Mouse (Mus musculus): Measurements from ENCODE around the gene Phactr2. TPM values are rescaled to one million over a fixed set of nuclear protein-coding genes. Genes with fewer than 3 reads are reported as not detected.

Gene Phactr2
- polyA plus RNA-seq, 1 experiment = 6.6 TPM

- no peaks in the 10 kb centered on the region for H3K4me1 ChIP-seq (ENCODE audit: control insufficient read depth, insufficient read depth, low read length)
- no peaks in the 10 kb centered on the region for H3K36me3 ChIP-seq (ENCODE audit: control insufficient read depth, insufficient read depth, low read length, poor library complexity, severe bottlenecking)
- no peak overlapping the region for H3K4me3 ChIP-seq (ENCODE audit: low read depth, low read length)
- H3K27ac ChIP-seq (ENCODE audit: insufficient read depth, low read length) = no peak overlapping the region
- no peak overlapping the region for H3K9ac ChIP-seq (ENCODE audit: low read depth, poor library complexity, severe bottlenecking)
- H3K9me3 ChIP-seq (replicated peaks; ENCODE audit: control insufficient read depth, insufficient read depth, low read length, poor library complexity, severe bottlenecking) = 0 out of 2 replicates have a peak, but pooled peaks cover 5% of the 10 kb centered on the region
- TF ChIP-seq POLR2A (IDR thresholded peaks at IDR 0.05; ENCODE audit: insufficient read depth, low read length) = no peak
- no peak for TF ChIP-seq EP300 (IDR thresholded peaks at IDR 0.05; ENCODE audit: insufficient read depth, low read depth, low read length)
- no peak for TF ChIP-seq CTCF (IDR thresholded peaks at IDR 0.05; ENCODE audit: low read depth, low read length)
- no peaks in the 10 kb centered on the region for H3K27me3 ChIP-seq (ENCODE audit: control insufficient read depth, insufficient read depth, low read length, poor library complexity, severe bottlenecking)
Measured at GRCm38 (mm10) chr10:13453200-13453990, 20.8 kb downstream of the Phactr2 start.

- H3K9me3 ChIP-seq (replicated peaks; ENCODE audit: control insufficient read depth, insufficient read depth, low read length, poor library complexity, severe bottlenecking) = 0 out of 2 replicates have a peak, but pooled peaks cover 5% of the 10 kb centered on the region
- H3K9ac ChIP-seq (ENCODE audit: low read depth, poor library complexity, severe bottlenecking) = no peak overlapping the region
- no peaks in the 10 kb centered on the region for H3K4me1 ChIP-seq (ENCODE audit: control insufficient read depth, insufficient read depth, low read length)
- H3K27me3 ChIP-seq (ENCODE audit: control insufficient read depth, insufficient read depth, low read length, poor library complexity, severe bottlenecking) = no peaks in the 10 kb centered on the region
- no peak for TF ChIP-seq POLR2A (IDR thresholded peaks at IDR 0.05; ENCODE audit: insufficient read depth, low read length)
- no peak for TF ChIP-seq CTCF (IDR thresholded peaks at IDR 0.05; ENCODE audit: low read depth, low read length)
- TF ChIP-seq EP300 (IDR thresholded peaks at IDR 0.05; ENCODE audit: insufficient read depth, low read depth, low read length) = no peak
- H3K27ac ChIP-seq (ENCODE audit: insufficient read depth, low read length) = no peak overlapping the region
- no peaks in the 10 kb centered on the region for H3K36me3 ChIP-seq (ENCODE audit: control insufficient read depth, insufficient read depth, low read length, poor library complexity, severe bottlenecking)
- no peak overlapping the region for H3K4me3 ChIP-seq (ENCODE audit: low read depth, low read length)
Measured at GRCm38 (mm10) chr10:13451640-13452039, 22.6 kb downstream of the Phactr2 start.

- no peak overlapping the region for H3K9ac ChIP-seq (ENCODE audit: low read depth, poor library complexity, severe bottlenecking)
- no peaks in the 10 kb centered on the region for H3K4me1 ChIP-seq (ENCODE audit: control insufficient read depth, insufficient read depth, low read length)
- no peak overlapping the region for H3K27ac ChIP-seq (ENCODE audit: insufficient read depth, low read length)
- H3K27me3 ChIP-seq (ENCODE audit: control insufficient read depth, insufficient read depth, low read length, poor library complexity, severe bottlenecking) = no peaks in the 10 kb centered on the region
- no peaks in the 10 kb centered on the region for H3K36me3 ChIP-seq (ENCODE audit: control insufficient read depth, insufficient read depth, low read length, poor library complexity, severe bottlenecking)
- no peak overlapping the region for H3K4me3 ChIP-seq (ENCODE audit: low read depth, low read length)
- no peak for TF ChIP-seq CTCF (IDR thresholded peaks at IDR 0.05; ENCODE audit: low read depth, low read length)
- no peak for TF ChIP-seq POLR2A (IDR thresholded peaks at IDR 0.05; ENCODE audit: insufficient read depth, low read length)
- TF ChIP-seq EP300 (IDR thresholded peaks at IDR 0.05; ENCODE audit: insufficient read depth, low read depth, low read length) = no peak
- H3K9me3 ChIP-seq (replicated peaks; ENCODE audit: control insufficient read depth, insufficient read depth, low read length, poor library complexity, severe bottlenecking) = no peaks in the 10 kb centered on the region
Measured at GRCm38 (mm10) chr10:13448283-13449045, 25.7 kb downstream of the Phactr2 start.

- Histone ChIP-seq H3K27me3 (ENCODE audit: control insufficient read depth, insufficient read depth, low read length, poor library complexity, severe bottlenecking) (no peaks in the 10 kb centered on the region), H3K27ac (ENCODE audit: insufficient read depth, low read length) (no peak overlapping the region), H3K4me1 (ENCODE audit: control insufficient read depth, insufficient read depth, low read length) (no peaks in the 10 kb centered on the region), H3K9ac (ENCODE audit: low read depth, poor library complexity, severe bottlenecking) (no peak overlapping the region), H3K36me3 (ENCODE audit: control insufficient read depth, insufficient read depth, low read length, poor library complexity, severe bottlenecking) (no peaks in the 10 kb centered on the region), H3K9me3 (replicated peaks; ENCODE audit: control insufficient read depth, insufficient read depth, low read length, poor library complexity, severe bottlenecking) (no peaks in the 10 kb centered on the region), H3K4me3 (ENCODE audit: low read depth, low read length) (no peak overlapping the region)
- TF ChIP-seq CTCF (IDR thresholded peaks at IDR 0.05; ENCODE audit: low read depth, low read length) = no peak
- no peak for TF ChIP-seq POLR2A (IDR thresholded peaks at IDR 0.05; ENCODE audit: insufficient read depth, low read length)
- TF ChIP-seq EP300 (IDR thresholded peaks at IDR 0.05; ENCODE audit: insufficient read depth, low read depth, low read length) = no peak
Measured at GRCm38 (mm10) chr10:13446791-13447249, 27.4 kb downstream of the Phactr2 start.

GRCm38 (mm10) chr10:13444257-13444656, 30.0 kb downstream of the Phactr2 start:
- TF ChIP-seq EP300 (IDR thresholded peaks at IDR 0.05; ENCODE audit: insufficient read depth, low read depth, low read length) = no peak
- TF ChIP-seq CTCF (IDR thresholded peaks at IDR 0.05; ENCODE audit: low read depth, low read length) = no peak
- TF ChIP-seq POLR2A (IDR thresholded peaks at IDR 0.05; ENCODE audit: insufficient read depth, low read length) = no peak
- H3K4me1 ChIP-seq (ENCODE audit: control insufficient read depth, insufficient read depth, low read length) = no peaks in the 10 kb centered on the region
- no peaks in the 10 kb centered on the region for H3K9me3 ChIP-seq (replicated peaks; ENCODE audit: control insufficient read depth, insufficient read depth, low read length, poor library complexity, severe bottlenecking)
- H3K36me3 ChIP-seq (ENCODE audit: control insufficient read depth, insufficient read depth, low read length, poor library complexity, severe bottlenecking) = no peaks in the 10 kb centered on the region
- no peak overlapping the region for H3K4me3 ChIP-seq (ENCODE audit: low read depth, low read length)
- H3K9ac ChIP-seq (ENCODE audit: low read depth, poor library complexity, severe bottlenecking) = no peak overlapping the region
- H3K27ac ChIP-seq (ENCODE audit: insufficient read depth, low read length) = no peak overlapping the region
- no peaks in the 10 kb centered on the region; the same call in 1 of the 2 replicates for H3K27me3 ChIP-seq (ENCODE audit: control insufficient read depth, insufficient read depth, low read length, poor library complexity, severe bottlenecking)

All from ES-Bruce4 (cell line).